Mouse (Mus musculus) CD8-positive naive resting alpha-beta T cell, adult 2 months (primary cell): ENCODE measurements around the gene Kcnma1.

Source experiments
- DNase-seq, 2 experiments: peaks; one replicate each; pipeline ENCODE4 v3.0.0; 2022; ENCODE audit warnings: low read depth in 2 of 2, low spot score in 2 of 2

Gene Kcnma1

DNA sequence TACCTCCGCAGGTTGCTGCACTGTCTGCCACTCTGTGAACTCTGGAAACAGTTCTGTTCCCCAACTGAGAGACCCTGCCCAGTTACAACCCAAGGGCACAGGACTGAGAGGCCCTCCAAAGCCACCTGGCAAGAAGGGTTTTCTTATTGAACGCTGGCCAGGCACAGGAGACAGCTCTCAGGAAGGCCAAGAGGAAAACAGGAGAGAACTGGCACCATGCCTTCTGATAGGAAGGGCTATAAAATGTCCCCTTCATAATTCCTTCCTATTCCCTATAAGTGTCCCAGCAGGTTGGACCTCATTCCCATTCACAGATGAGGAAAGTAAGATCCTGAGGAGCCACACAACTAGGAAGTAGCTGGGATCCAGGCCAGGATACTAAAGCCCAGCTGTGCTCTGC is 39.6 kb downstream of the Kcnma1 start:
- DNase-seq: no peak

DNA sequence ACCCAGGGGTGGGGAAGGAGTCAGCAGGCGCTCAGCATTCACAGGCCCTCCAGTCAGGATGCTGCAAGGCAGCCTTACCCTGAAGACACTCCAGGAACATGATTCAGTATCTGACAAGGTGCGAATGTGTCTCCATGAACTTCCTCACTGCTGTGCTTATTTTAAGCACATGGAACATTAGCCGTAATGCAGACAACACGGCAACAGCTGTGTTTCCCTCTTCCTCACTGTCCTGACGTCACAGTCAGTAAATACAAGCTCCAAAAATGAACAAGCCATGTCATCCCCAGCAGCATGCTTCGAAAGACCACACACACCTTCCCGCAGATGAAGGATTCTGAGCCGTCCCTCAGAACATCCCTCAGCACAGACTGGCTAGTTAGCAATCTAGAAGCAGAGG is 47.8 kb downstream of the Kcnma1 start:
- DNase-seq: no peak

DNA sequence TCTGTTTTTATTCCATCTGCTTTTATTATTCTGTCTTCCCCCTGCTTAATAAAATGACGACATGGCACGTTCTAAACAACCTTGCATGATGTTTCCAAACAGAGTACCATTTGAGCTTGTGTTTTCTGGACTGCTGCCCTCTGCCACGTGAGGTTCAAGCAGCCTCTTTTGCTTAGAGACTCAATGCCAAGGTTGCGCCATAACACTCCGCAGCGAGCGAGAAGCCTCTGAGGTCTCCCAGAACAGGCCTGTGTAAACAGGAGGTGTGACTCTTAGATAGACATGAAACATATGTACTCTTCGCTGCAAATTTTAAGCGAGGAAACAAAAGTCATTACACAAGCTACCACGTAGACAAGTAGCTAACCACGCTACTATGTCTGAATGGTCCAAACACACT is 55.2 kb downstream of the Kcnma1 start:
- DNase-seq: no peak

DNA sequence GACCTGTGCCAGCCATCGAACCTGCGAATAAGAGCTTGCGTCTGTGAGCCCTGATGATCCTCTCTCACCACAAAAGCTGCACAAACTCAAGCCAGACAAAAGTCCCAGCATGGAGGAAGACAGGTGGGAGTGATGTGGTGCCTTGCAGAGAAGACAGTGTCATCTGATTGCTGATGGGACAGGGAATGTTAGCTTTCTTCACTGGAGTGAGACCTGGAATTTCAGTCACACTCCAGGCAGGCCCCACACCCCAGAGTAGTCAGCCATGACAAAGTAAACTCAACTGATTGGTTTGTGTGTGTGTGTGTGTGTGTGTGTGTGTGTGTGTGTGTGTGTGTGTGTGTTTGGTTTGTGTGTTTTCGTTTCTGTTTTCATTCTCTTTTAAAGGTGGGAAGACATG is 57.0 kb downstream of the Kcnma1 start:
- no peak for DNase-seq

DNA sequence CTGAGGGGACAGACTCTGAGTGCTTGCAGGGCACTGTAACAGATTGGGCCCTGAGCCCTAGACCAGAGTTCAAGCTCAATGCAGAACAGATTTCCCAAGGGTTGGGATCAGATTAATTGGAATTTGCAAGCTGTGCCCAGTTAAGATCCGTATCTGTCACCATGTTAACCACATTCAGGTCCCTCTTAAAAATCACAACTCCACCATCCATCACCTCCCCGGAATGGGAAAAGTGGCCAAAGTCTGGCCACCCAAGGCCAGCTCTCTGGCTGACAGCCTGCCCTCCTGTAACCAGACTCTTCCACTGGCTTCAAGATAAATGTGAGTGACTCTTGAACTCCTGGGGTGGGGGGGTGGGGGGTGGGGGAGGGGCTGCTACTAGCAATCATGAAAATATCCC is 70.4 kb downstream of the Kcnma1 start:
- no peak for DNase-seq

DNA sequence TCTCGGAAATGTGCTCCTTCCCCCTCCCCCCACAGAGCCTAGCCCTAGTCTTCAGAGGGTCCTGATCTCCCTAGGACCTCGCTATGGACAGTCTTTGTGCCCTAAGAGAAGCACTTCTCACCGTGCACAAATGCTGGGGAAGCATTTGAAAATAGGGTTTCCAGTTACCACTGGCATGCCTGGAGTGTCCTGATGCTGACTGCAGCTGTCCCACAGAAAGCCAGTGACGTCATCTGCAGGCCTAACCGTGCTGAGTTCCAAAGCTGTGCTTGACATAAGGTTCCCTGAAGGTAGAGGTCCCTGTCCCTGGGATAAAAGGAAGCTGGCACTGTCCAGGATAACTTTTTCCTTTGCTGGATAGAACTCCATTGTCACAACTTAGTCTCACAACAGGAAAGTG is 71.1 kb downstream of the Kcnma1 start:
- no peak for DNase-seq

DNA sequence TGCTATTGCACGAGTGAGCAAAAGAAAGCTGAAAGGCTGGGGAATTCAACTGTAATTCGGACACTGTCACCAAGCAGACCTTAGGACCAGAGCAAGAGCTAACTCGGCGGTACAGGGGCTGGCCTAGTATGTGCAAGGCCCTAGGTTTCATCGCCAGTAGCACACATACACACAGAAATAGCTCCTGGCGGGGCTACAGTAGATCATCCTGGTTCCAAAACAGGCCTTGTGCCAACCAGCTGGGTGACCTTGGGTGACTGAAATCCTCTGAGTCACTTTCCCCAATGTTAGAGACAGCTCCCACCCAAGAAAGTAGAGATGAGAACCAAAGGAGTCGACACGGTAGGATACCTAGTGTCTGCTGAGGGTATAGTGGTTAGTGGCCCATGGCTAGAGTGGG is 72.2 kb downstream of the Kcnma1 start:
- DNase-seq: no peak

DNA sequence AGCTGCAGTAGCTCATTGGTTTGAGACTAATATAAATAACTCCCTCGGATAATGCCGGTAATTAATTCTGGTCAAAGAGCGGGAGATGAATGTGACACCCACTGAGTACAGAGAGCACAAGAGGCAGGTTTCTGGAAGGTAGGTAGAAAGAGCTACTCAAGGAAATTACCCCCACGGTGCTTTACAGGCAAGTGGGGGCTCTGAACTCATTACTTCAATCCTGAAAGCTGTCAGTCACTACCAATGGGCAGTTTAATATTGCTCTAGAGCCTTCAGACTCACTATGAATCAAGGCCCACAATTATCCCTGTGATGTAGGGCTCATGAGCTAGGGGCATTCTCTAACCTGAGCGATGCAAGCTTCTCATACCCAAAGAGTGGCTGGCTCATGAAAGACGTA is 79.3 kb downstream of the Kcnma1 start:
- no peak for DNase-seq

DNA sequence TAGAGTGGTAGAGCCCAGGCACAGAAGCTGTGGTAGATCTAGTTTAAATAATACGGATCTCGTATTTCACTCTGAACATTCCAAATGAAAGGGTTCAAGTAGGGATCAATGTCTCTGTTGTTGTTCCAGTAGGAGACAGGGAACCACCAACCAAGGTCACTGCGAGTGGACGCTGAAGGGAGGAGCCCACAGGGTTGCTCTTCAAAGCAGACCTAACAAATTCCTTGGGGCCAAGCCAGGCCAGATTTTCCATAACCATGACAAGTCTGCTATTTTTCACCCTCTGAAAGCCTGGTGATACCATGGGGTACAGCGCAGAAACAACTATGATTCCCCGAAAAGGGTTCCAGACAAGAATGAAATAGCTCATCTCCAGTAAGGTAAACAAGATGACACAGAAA is 82.6 kb downstream of the Kcnma1 start:
- no peak for DNase-seq

DNA sequence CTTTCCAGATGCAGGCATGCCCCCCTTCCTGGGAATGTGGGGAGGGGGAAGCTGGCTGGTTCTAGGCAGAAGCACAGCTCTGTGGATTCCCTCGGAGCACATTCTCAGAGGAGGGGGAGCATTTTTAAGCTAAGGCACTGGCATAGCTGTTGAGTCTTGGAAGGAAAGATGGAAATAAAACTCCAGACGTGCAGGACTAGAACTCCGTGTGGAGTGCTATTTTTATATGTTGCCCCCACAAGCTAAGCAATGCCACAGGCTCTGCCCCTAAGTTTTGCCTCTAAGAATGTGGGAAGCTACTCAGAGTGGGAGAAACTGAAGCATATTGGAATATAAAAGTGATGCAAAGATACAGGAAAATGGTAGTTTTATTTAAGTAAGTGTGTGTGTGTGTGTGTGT is 85.1 kb downstream of the Kcnma1 start:
- DNase-seq: no peak

DNA sequence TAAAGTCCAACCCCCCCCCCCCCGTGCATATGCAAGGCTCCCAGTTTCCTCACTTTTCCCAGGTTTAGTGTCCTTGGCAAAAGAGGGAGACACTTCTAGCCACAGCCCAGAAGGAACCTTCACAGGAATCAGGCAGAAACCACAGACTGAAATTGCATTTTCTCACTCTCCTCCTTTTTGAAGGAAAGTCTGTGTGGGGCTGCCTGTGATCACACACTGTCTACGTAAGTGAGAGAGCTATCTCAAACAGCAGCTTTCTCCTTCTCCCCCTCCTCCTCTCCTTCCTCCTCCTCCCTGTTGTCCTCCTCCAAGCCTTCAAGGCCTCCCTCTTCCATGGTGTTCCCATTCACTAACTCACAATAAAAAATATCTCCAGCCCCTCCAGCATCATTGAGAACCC is 90.9 kb downstream of the Kcnma1 start:
- DNase-seq: no peak

DNA sequence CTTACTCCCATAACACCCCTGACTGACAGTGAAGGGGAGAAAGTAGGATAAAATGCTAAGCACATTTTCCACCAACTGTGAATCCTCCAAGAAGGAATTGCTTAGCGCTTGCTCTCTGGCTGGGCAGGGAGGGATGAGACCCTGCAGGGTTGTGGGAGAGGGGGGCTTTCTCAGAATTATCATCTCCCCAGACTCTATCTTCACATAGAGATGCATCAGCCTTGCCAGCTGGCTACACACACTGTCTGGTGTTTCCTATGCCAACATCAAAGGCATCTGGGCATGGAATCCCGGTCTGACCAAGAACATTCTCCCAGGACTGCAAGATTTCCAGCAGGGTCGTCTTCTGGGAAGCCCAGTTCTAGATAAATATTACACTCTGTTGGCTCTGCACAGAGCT is 91.5 kb downstream of the Kcnma1 start:
- DNase-seq: no peak

DNA sequence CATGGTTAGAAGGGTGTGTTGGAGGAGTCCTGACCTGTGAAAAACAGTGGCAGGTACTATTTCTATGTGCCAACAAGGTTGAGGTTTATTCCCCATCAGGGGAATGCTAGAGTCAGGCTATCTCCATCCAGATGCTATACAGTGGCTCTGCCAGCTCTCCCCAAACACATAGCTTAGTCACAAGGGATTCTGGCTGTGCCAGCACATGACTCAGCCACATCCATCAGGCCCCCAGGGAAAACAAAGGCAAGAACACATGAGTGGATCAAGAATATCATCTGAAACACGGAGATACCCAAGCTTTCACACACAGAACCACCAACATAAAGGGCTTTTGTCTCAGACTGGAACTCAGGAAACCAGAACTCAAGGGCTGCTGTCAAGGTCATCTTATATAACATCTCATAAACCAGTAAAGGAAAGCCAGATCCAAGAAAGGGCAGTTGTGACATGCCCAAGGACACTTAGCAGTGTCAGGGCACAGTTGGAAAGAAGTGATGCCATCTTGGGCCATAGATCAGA is 103.1 kb downstream of the Kcnma1 start:
- DNase-seq: no peak

DNA sequence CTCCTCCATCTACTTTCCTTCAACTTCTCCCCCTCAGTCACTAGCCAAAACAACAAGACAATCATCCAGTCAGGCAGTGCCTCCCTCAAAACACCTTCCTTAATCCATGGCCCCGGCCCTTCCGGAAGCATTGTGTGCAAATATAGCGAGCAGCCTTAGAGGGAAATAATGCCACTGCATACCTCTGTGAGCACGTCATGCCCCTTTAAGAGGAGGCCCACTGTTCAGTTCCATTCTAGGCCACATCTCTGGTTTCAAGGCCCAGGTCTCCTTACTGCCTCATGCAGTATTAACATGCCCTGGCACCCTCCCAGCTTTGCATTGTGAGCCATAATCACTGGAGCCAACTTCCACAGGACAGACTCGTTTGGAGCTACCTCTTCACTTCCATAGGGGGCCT is 105.7 kb downstream of the Kcnma1 start:
- no peak for DNase-seq

DNA sequence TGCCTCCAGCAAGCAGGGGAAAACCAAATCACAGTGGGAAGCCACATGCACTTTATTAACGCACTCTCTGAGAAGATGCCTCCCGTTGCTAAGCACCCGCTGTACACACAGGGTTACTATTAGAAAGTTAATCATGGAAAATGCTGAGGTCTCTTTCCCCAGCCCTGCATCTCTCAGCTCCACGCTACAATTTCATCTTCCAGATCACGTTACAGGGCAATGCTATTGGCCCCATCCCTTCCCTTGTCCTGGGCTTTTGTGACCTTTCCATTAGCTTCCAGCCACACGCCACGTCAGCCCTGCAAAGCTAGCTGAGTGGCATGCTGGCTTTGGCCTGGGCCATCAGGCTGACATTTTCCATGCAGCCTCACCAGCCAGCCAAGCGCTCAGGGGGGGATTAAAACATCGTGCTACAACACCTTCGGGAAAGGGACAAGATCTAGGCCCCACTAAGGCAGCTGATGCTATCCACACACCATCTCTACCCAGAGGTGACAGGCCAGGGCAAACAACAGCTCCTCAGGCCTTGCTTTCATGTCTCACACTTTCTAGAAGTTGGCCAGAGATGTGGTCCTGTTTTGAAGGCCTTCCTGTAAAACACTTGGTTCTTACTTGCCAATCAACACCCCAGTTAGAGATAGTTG is 111.5 kb downstream of the Kcnma1 start:
- no peak for DNase-seq

DNA sequence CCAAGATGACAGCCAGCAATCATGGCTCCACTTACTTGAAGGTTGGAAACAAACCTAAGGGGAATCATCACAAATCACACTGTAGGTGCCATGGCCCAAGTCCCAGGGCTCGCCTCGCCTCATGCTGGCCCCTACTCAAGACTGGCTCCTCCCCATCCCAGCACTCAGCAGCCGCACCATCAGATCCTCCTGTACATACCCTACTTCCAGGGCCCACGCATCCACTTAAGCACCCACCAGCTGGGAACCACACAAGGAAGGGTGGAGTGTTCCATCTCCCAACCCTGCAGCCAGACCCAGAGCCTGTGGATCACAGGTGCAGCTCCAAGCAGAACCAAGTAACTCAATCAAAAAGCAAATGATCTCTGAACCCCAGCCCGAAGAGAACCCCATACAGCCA is 114.8 kb downstream of the Kcnma1 start:
- no peak for DNase-seq

DNA sequence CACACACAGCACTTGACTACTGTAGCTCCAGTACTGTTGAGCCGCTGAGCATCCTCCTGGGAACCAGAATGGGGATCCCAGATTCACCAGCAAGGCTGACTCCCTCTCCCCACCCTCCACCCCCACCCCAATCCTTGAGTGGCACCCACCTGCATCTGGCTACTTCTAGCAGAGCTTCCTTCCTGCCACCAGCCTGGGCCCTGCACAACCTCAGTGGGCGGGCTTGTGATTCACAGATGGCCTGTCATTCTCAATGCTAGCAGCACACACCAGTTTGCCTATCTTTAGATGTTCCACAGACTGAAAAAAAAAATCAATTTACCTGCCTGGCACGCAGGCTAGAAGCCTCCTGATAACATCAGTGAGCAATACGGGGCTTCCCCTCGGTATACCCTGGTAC is 116.5 kb downstream of the Kcnma1 start:
- no peak for DNase-seq

DNA sequence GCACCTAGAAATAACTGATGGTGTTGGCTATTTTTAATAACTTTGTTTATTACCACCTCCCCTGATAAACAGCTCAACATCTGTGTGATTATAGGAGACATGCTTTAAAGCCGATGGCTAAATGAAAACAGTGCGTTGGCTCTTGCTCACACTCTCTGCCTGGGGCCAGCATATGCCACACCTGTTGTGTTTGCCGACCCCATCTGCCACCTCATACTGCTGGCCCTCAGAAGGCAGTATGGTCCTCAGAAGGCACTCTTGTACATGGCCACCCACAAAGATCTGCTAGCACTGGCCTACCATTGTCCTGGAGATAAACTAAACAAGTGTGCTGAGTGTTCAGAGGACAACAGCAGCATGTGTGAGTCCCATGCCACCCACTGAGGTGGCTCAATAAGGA is 118.3 kb downstream of the Kcnma1 start:
- DNase-seq: no peak

DNA sequence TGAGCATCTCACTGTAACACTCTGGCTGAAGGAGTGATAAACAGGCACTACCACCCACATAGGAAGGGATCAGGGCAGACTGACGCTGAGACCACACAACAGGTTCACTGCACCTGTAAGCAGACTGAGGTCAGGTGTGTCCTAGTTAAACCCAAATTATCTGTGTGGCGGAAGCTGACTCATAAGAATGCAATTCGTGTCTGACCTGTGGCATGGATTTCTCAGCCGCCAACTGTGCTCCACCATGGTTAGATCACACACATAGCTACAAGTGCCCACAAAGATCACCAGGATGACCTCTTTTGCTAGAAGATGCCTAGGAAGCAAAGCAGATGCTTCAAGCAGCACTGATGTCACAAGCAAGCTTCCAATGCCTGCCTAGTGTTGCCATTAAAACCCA is 128.2 kb downstream of the Kcnma1 start:
- no peak for DNase-seq

DNA sequence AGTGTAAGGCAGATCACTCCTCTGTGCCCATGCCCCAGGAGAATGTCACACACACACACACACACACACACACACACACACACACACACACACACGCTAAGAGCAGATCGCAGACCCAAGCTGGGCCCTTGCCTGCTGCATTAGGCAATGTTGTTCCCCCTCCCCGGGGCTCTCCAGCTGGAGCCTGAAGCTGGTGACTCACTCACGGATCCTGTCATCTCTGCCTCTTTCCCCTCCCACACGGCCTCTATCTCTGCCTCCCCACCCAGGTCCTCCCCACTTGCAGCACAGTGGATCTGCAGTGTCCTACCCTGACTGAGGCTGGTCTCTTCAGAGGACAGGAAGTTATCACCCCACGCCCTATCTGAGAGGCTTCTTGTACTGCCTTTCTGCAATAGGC is 128.8 kb downstream of the Kcnma1 start:
- no peak for DNase-seq

DNA sequence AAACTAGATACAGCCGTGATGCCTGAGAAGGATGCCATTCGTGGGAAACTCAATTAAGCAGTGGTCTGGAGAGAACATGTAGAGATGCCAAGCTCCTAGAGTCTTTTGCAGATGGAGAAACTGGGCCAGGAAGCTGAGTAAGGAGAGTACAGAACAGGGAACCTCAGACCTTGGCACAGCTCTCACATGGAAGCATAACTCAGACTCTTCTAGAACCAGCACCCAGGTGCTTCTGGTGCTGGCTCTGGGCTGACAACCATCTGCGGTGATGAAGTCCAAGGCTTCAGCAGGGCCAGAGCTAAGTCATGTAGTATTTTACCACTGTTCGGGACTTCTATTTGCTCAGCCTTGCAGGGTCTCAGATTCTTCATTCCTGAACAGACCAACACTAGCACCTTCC is 129.2 kb downstream of the Kcnma1 start:
- no peak for DNase-seq

DNA sequence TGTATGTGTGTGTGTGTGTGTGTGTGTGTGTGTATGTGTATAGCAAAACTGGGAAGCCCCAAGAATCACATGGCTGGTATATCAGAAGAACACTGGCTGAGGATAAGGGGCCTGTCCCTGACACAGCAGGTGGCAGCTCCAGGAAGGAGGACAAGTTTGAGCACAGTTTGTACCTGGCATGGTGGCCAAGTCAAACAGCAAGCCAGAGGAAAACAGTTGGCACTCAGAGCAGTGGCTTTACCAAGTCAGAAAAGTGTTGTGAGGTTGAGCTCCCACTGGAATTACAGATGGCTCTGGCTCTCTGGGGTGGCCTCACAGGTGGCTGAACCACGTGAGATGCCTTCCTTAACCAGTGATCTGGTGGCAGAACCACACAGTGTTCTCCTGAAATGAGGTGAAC is 132.3 kb downstream of the Kcnma1 start:
- no peak for DNase-seq

DNA sequence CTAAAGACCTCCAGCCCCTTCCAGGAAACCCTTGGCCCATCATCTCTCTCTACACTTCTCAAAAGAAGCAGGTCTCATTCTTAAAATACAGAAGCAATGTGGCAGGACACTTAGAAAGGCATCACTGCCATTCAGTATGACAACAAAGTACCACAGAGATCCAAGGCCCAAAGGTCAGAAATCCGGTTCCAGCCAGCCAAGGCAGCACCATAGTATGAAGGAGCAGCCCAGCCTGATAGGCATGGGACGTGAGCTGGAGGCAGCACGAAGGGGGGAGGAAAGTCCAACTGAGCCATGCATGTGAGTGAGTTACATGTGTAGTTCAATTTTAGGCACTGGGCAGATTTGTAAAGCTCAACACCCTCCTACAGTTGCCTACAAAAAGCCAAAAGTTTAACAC is 135.0 kb downstream of the Kcnma1 start:
- DNase-seq: no peak

DNA sequence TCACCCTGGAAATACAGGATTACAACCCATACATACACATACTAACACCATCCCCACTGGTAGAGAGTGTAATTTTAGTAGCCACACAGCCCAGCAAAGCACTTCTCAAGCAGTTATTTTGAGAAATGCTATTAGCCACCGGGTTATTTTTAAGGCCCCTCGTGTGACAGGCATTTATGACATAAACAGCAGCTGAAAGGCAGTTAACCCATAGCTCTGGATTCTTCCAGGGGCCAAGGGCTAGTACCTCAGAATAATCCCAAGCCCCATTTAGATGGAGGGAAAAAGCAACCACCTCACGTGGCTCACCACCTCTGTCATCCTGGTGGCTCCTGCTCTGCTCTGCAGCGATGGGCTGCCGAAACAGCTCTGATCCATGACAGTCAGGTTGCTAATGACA is 136.7 kb downstream of the Kcnma1 start:
- DNase-seq: no peak
